Mouse (Mus musculus) liver, postnatal 0 days (tissue): ENCODE data around the gene Marc1.

Source experiments
- CTCF ChIP-seq: sonication (generic); IDR thresholded peaks from 2 replicates; pipeline ENCODE4 v1.5.1; 2016; ENCODE audit warnings: antibody characterized with exemption, low read depth
- EP300 ChIP-seq: IDR thresholded peaks from 2 replicates; pipeline ENCODE4 v1.6.1; 2016; ENCODE audit warnings: antibody characterized with exemption, low read depth, mild to moderate bottlenecking

DNA sequence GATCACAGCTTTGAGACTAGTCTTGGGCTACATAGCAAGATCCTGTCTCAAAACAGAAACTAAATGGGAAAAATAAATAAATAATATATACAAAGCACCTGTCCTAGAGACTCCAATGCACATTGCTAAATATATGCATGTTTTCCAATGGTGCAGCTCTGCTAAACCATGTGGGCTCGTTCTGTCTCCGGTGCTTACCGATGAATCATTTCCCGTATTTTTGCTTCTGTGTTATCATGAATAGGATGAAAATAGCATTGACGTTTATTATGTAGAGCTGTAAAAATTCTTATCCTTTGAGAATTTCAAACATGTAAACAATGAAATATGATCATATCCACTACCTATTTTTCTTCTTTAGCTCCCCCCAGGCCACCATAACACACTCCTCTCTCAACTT, 58.4 kb downstream of the Marc1 start:
- TF ChIP-seq CTCF (no peak), EP300 (no peak)
